Mouse (Mus musculus) lung, adult 2 months (tissue): Measurements from ENCODE around the gene Pbx4.

Experiments
- CTCF ChIP-seq: fragments of 200-500 bp; IDR thresholded peaks from 2 replicates; pipeline ENCODE4 v1.5.1; 2011; ENCODE audit warnings: mild to moderate bottlenecking, low read length, control low read depth; ENCODE audit not compliant: insufficient read depth
- POLR2A ChIP-seq: fragments of 200-500 bp; IDR thresholded peaks from 2 replicates; pipeline ENCODE4 v1.6.1; 2011; ENCODE audit warnings: low read depth, mild to moderate bottlenecking, control low read depth, low read length, borderline replicate concordance; ENCODE audit errors: extremely low read depth

GRCm38 (mm10) chr8:69881261-69881865 is 49.1 kb downstream of the Pbx4 start:
- TF ChIP-seq POLR2A = no peak
- TF ChIP-seq CTCF = no peak
